Mouse (Mus musculus) embryonic fibroblast, embryonic 13.5 days (primary cell): ENCODE measurements around the gene Nkpd1. TPM values are rescaled to one million over a fixed set of nuclear protein-coding genes. Genes with fewer than 3 reads are reported as not detected.

ENCODE experiments used
- H3K27ac ChIP-seq: 2 replicates; pipeline ENCODE4 v1.5.1; 2012; ENCODE audit warnings: low read length, control low read depth, inconsistent platforms; ENCODE audit not compliant: insufficient read depth
- H3K4me1 ChIP-seq: 2 replicates; pipeline ENCODE4 v1.6.1; 2011; ENCODE audit warnings: low read length; ENCODE audit not compliant: control insufficient read depth, insufficient read depth
- H3K4me3 ChIP-seq: 2 replicates; pipeline ENCODE4 v1.5.1; 2011; ENCODE audit warnings: mild to moderate bottlenecking, control low read depth, low read length; ENCODE audit not compliant: insufficient read depth
- CTCF ChIP-seq: IDR thresholded peaks from 2 replicates; pipeline ENCODE4 v1.5.1; 2011; ENCODE audit warnings: mild to moderate bottlenecking, control low read depth, low read length, moderate library complexity, borderline replicate concordance; ENCODE audit not compliant: insufficient read depth
- POLR2A ChIP-seq: IDR thresholded peaks from 2 replicates; pipeline ENCODE4 v1.6.1; 2011; ENCODE audit warnings: low read depth, mild to moderate bottlenecking, control low read depth, low read length, moderate library complexity
- polyA plus RNA-seq: library from polyadenylated mRNA; stranded (reverse); fragments of >200 nt; gene quantifications from 2 replicates; pipeline ENCODE4 v1.2.4, GENCODE M21; 2011; ENCODE audit warnings: low read depth; ENCODE audit not compliant: missing spikeins, insufficient read length

Gene Nkpd1
- polyA plus RNA-seq, 1 experiment, result not detected

DNA sequence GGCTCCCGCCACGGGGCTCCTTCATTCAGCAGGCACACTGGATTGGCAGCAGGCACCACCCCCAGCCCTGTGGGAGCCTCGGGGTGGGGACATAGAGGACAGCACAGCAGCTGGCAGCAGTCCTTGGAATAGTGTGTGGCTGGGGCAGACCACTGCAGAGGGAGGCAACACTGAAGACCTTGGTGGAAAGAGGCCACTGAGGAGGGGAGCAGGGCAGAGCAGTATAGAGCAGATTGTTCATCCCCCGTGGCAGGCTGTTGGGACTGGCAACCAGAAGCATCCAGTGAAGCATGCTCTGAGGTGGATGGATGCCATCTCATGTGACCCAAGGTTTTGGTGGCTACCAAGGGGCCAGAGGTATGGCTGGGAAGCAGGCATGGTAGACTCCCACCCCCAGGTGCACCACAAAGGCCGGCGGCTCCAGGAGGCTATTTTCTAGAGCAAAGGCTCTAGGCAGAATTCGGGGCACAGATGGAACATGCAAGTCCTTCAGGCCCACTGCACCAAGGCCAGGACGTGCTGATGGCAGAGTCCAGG lies 24.6 kb downstream of the Nkpd1 start:
- peaks cover 8% of the 10 kb centered on the region for H3K4me1 ChIP-seq
- no peak overlapping the region for H3K4me3 ChIP-seq
- H3K27ac ChIP-seq, result no peak overlapping the region
- TF ChIP-seq CTCF (no peak), POLR2A (no peak)

GRCm38 (mm10) chr7:19543584-19543983 lies 25.9 kb downstream of the Nkpd1 start:
- TF ChIP-seq POLR2A (no peak), CTCF (0 out of 2 replicates have a peak, but pooled peaks have one; percentile 16)
- H3K4me3 ChIP-seq, result no peak overlapping the region
- no peak overlapping the region for H3K27ac ChIP-seq
- H3K4me1 ChIP-seq, result peaks cover 8% of the 10 kb centered on the region

DNA sequence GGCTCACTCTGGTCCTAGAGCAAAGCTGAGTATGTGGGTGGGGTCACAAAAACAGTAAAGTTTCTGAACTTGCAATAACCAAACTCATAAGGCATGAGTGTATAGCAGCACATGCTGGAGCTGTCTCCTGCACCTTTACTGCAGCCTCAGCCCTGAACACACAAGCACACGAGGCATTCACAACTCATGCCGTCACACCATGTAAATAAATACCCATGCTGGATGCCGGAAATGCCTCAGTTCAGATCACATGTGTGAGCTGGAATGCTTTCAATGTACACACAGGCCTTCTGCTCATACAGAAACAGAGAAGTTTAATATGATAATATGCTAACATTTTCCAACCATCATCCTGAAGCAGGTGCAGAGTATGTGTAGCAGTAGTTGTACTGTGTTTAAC lies 28.4 kb downstream of the Nkpd1 start:
- Histone ChIP-seq H3K4me1 (peaks cover 8% of the 10 kb centered on the region), H3K4me3 (no peak overlapping the region), H3K27ac (no peak overlapping the region)
- TF ChIP-seq POLR2A (no peak), CTCF (no peak)

GRCm38 (mm10) chr7:19547344-19547969 lies 29.8 kb downstream of the Nkpd1 start:
- TF ChIP-seq CTCF (no peak), POLR2A (no peak)
- no peak overlapping the region for H3K4me3 ChIP-seq
- peaks cover 8% of the 10 kb centered on the region for H3K4me1 ChIP-seq
- H3K27ac ChIP-seq, result no peak overlapping the region

DNA sequence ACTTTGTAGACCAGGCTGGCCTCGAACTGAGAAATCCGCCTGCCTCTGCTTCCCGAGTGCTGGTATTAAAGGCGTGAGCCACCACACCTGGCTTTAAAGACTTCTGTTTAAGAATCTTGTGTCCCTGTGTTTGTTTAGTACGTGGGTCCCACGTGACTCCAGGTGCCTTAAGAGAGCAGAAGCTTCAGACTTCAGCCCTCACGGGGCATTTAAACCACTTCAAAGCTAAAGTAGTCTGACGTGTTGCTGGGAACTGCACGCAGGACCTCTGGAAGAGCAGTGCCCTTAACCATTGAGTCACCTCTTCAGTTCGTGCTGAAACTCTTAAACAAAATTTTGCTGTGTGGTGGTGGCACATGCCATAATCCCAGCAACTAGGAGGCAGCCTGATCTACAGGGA lies 31.8 kb downstream of the Nkpd1 start:
- no peak overlapping the region for H3K4me3 ChIP-seq
- no peak overlapping the region for H3K27ac ChIP-seq
- TF ChIP-seq POLR2A (no peak), CTCF (no peak)
- H3K4me1 ChIP-seq, result peaks cover 6% of the 10 kb centered on the region

GRCm38 (mm10) chr7:19551634-19552033 lies 34.0 kb downstream of the Nkpd1 start:
- TF ChIP-seq POLR2A, result no peak
- no peak for TF ChIP-seq CTCF
- H3K27ac ChIP-seq, result no peak overlapping the region
- H3K4me1 ChIP-seq, result no peaks in the 10 kb centered on the region; the same call in 1 of the 2 replicates
- no peak overlapping the region for H3K4me3 ChIP-seq

DNA sequence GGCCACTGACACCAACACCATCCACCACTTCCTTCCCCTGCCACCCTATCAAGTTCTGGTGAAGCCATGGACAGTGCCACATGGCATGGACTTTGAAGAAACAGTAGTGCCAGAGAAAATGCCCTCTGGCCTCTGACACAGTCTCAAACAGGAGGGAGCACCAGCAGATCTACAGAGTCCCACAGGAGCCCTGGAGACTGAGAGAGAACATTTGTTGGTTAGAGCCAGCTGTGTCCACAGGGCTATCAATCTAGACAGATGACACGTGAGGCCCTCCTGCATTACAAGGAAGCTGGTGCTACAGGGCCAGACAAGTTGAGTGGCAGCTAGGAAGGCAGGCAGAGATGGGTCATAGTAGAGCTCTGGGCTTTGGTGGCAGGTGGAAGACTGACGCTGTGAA lies 34.8 kb downstream of the Nkpd1 start:
- Histone ChIP-seq H3K4me3 (no peak overlapping the region), H3K4me1 (no peaks in the 10 kb centered on the region), H3K27ac (no peak overlapping the region)
- TF ChIP-seq POLR2A, result no peak
- no peak for TF ChIP-seq CTCF

- H3K4me1 ChIP-seq, result no peaks in the 10 kb centered on the region
- no peak overlapping the region for H3K27ac ChIP-seq
- TF ChIP-seq POLR2A (no peak), CTCF (no peak)
- no peak overlapping the region for H3K4me3 ChIP-seq
These were observed 36.5 kb downstream of the Nkpd1 start for GRCm38 (mm10) chr7:19554168-19554567.

GRCm38 (mm10) chr7:19557086-19557485 lies 39.4 kb downstream of the Nkpd1 start:
- Histone ChIP-seq H3K27ac (no peak overlapping the region), H3K4me1 (peaks cover 3% of the 10 kb centered on the region; the same call in 1 of the 2 replicates), H3K4me3 (no peak overlapping the region)
- TF ChIP-seq CTCF (no peak), POLR2A (no peak)

DNA sequence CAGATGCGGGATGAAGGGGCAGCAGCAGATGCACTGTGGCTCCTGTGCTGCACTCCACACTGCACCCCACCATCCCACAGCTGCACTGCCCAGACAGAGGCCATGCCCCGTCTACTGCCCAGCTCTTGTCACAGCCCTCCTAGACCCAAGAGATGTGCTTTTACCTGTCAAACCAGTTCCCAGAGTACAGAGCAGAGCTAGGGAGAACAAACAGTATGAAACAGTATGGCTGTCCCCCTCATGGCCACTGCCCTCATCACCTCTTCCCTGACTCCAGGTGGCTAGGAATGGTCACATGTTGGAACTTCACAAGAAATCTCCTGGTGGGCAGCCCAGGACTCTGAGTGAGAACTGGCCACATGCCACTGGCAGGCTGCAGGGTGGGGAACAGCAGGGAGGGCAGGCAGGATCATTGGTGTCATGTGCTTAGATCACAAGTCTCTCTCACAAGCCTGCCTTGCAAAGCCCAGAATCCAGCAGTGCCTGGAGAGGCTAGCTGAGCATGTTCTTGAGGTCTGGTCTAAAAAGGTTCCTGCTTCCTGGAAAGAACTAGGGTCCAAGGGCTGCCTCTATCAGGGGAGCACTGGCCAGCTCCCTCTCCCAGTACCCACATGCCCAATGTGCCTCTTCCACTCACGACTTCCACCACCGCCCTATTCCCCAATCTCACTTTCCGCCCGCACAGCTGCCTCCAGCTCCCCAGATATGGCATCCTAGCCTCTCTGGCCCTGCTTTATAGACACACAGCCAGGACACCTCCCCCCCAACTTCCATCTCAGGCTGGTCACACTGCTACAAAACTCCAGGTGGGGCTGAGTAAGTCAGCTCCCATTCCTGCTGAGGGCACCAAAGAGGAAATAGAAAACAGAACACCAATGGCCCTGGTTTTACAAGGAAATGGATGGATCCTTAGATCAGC lies 40.6 kb downstream of the Nkpd1 start:
- peaks cover 3% of the 10 kb centered on the region; the same call in 1 of the 2 replicates for H3K4me1 ChIP-seq
- no peak overlapping the region for H3K4me3 ChIP-seq
- no peak overlapping the region for H3K27ac ChIP-seq
- TF ChIP-seq CTCF (no peak), POLR2A (no peak)

DNA sequence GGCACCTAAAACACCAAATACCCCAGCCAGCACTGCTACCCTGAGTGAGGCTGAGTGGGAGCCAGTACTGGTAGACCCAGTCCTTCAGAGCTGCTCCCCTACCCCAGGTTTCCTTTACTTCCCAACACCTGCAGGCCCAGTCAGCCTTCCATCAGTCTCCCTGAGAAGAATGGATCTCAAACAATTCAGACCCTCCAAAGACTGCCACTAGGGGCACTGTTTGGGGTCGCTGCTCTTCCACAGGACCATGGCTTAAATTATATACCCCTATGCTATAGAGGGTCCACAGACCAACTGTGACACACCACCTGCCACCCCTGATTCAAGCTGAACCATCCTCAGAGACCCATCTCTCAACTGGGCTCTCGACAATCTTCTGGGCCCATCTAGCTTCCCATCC lies 41.3 kb downstream of the Nkpd1 start:
- H3K4me1 ChIP-seq, result peaks cover 3% of the 10 kb centered on the region; the same call in 1 of the 2 replicates
- TF ChIP-seq POLR2A (no peak), CTCF (no peak)
- H3K27ac ChIP-seq, result no peak overlapping the region
- no peak overlapping the region for H3K4me3 ChIP-seq
